Mouse (Mus musculus) intestine, postnatal 0 days (tissue): ENCODE measurements around the gene Lepr. TPM values are rescaled to one million over a fixed set of nuclear protein-coding genes. Genes with fewer than 3 reads are reported as not detected.

Experiments used
- ATAC-seq: fragments of 200-750 bp; cut with Nextera tagmentation; 2 replicates; pipeline ENCODE4 v1.8.0; 2017; ENCODE audit warnings: mild to moderate bottlenecking, moderate TSS enrichment, moderate library complexity
- H3K27ac ChIP-seq: fragments of 300-500 bp; sonication (generic); 2 replicates; pipeline ENCODE4 v1.5.1; 2014; ENCODE audit warnings: mild to moderate bottlenecking, low read depth, low read length, moderate library complexity
- H3K27me3 ChIP-seq: fragments of 300-500 bp; sonication (generic); replicated peaks from 2 replicates; pipeline ENCODE4 v1.6.1; 2014; ENCODE audit warnings: low read length, mixed read lengths; ENCODE audit not compliant: control insufficient read depth, insufficient read depth
- H3K36me3 ChIP-seq: fragments of 300-500 bp; sonication (generic); 2 replicates; pipeline ENCODE4 v1.6.1; 2014; ENCODE audit warnings: mild to moderate bottlenecking, moderate library complexity; ENCODE audit not compliant: control insufficient read depth, insufficient read depth
- H3K4me1 ChIP-seq: fragments of 300-500 bp; sonication (generic); replicated peaks from 2 replicates; pipeline ENCODE4 v1.6.1; 2014; ENCODE audit warnings: antibody characterized with exemption, low read length, mixed read lengths; ENCODE audit not compliant: control insufficient read depth, insufficient read depth
- H3K4me2 ChIP-seq: fragments of 300-500 bp; sonication (generic); replicated peaks from 2 replicates; pipeline ENCODE4 v1.6.1; 2014; ENCODE audit warnings: low read depth, mild to moderate bottlenecking, moderate library complexity
- H3K4me3 ChIP-seq: fragments of 300-500 bp; sonication (generic); 2 replicates; pipeline ENCODE4 v1.5.1; 2014; ENCODE audit warnings: low read depth, low read length
- H3K9ac ChIP-seq: fragments of 300-500 bp; sonication (generic); 2 replicates; pipeline ENCODE4 v1.6.1; 2014; ENCODE audit warnings: mild to moderate bottlenecking, low read depth, low read length
- H3K9me3 ChIP-seq: fragments of 300-500 bp; sonication (generic); 2 replicates; pipeline ENCODE4 v1.6.1; 2016; ENCODE audit warnings: mixed run types; ENCODE audit not compliant: control insufficient read depth
- CTCF ChIP-seq: sonication (generic); IDR thresholded peaks from 2 replicates; pipeline ENCODE4 v1.5.1; 2016; ENCODE audit warnings: low read depth, mild to moderate bottlenecking, control low read depth, antibody characterized with exemption, moderate library complexity
- WGBS: fragments of 180-500 bp; shearing (Covaris S2); extraction: QIAGEN DNeasy Blood & Tissue Kit; methylation state at CpG from one replicate; pipeline ENCODE4 v1.1.7; 2014; 5-methylcytosine and 5-hydroxymethylcytosine counted together
- polyA plus RNA-seq: library from polyadenylated mRNA; unstranded; fragments of >200 nt; fragmentation: Nextera tagmentation; extraction: Ambion mirVana; gene quantifications from 2 replicates; pipeline ENCODE4 v1.2.1, GENCODE M21; 2015

Lepr gene
- polyA plus RNA-seq, 1 experiment from 2014 or later = 1.9 TPM

DNA sequence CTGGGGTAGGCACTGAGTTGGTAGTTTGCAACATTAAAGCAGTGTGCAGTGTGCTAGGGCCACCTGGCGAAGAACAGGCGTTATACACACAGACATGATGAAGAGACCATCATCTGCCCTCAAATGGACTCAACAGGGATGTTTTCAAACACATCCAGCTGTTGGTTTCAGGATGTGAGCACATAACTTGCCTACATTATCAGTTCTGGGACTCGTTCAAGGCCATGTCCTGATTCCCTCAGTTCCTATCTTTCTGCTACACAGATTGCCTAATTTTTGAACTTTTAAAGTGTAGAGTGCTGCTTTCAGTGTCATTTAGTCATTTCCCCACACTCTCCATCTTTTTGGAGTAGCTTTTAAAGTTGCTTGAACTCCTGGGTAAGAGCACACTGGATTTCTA is 34.1 kb upstream of the Lepr start:
- no peak overlapping the region for H3K27ac ChIP-seq
- no peaks in the 10 kb centered on the region for H3K9me3 ChIP-seq
- no peak overlapping the region for H3K9ac ChIP-seq
- no peaks in the 10 kb centered on the region for H3K27me3 ChIP-seq
- no peak for ATAC-seq
- TF ChIP-seq CTCF = no peak
- no peak overlapping the region for H3K4me2 ChIP-seq
- H3K36me3 ChIP-seq = no peaks in the 10 kb centered on the region
- WGBS = 74% methylated on average over 3 of the region's 3 CpGs
- no peak overlapping the region for H3K4me3 ChIP-seq
- no peaks in the 10 kb centered on the region for H3K4me1 ChIP-seq

- Histone ChIP-seq H3K4me3 (no peak overlapping the region), H3K4me2 (no peak overlapping the region), H3K9ac (no peak overlapping the region), H3K4me1 (no peaks in the 10 kb centered on the region), H3K27ac (no peak overlapping the region), H3K27me3 (no peaks in the 10 kb centered on the region), H3K9me3 (no peaks in the 10 kb centered on the region), H3K36me3 (no peaks in the 10 kb centered on the region)
- ATAC-seq = no peak
- TF ChIP-seq CTCF = no peak
- 91% methylated on average over 3 of the region's 3 CpGs for WGBS
Observed at GRCm38 (mm10) chr4:101684821-101685220, 32.4 kb upstream of the Lepr start.

- no peak overlapping the region for H3K4me2 ChIP-seq
- WGBS = 77% methylated on average over 13 of the region's 13 CpGs
- no peak for ATAC-seq
Observed at GRCm38 (mm10) chr4:101686227-101686810, 30.9 kb upstream of the Lepr start.

DNA sequence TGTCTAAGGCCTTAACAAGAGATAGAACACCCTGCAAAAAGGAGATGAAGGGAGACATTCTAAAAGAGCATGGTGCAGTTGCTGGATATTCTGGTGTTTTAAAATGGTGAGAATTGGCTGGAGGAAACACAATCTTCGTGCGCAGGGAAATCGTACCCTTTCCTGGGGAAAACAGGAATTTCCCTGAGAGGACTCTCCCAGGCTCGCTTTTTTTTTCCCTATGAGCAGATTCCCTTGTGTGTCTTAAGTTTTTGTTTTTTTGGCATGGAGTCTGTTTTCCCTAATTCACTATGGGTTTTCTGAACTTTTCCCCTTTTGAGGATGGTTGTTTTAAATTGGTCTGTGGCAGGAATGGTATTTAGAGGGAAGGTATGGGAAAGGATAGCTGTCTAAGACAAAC is 28.0 kb upstream of the Lepr start:
- no peak overlapping the region for H3K9ac ChIP-seq
- no peak for TF ChIP-seq CTCF
- no peak for ATAC-seq
- H3K4me1 ChIP-seq = no peaks in the 10 kb centered on the region
- H3K36me3 ChIP-seq = no peaks in the 10 kb centered on the region
- H3K27ac ChIP-seq = no peak overlapping the region
- no peaks in the 10 kb centered on the region for H3K27me3 ChIP-seq
- H3K4me2 ChIP-seq = no peak overlapping the region
- H3K4me3 ChIP-seq = no peak overlapping the region
- H3K9me3 ChIP-seq = no peaks in the 10 kb centered on the region
- WGBS = 82% methylated on average over 4 of the region's 4 CpGs

More at GRCm38 (mm10) chr4:101686227-101686810, 30.9 kb upstream of the Lepr start:
- H3K4me1 ChIP-seq = no peaks in the 10 kb centered on the region
- no peak overlapping the region for H3K9ac ChIP-seq
- no peaks in the 10 kb centered on the region for H3K27me3 ChIP-seq
- H3K4me3 ChIP-seq = no peak overlapping the region
- no peak overlapping the region for H3K27ac ChIP-seq
- TF ChIP-seq CTCF = no peak
- H3K9me3 ChIP-seq = no peaks in the 10 kb centered on the region
- no peaks in the 10 kb centered on the region for H3K36me3 ChIP-seq

DNA sequence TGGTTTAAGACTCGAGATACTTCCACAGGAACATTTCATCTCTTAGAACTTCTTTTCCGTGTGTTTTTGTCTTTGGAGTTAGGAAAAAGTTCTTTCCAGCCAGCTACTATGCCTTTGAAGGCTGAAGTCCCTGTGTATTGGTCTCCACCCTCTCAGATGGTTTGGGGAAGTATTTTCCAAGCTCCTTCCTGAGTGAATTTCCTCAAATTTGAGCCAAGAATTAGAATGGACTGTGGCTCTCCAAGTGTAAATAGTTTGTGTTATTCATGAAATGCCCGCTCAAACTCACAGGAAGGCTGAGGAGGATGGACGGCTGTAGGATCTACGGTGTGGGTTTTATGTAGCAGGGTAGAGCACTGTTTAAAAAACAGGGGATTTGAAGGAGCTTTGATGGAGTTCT is 27.6 kb upstream of the Lepr start:
- Histone ChIP-seq H3K9me3 (no peaks in the 10 kb centered on the region), H3K4me1 (no peaks in the 10 kb centered on the region), H3K27me3 (no peaks in the 10 kb centered on the region), H3K27ac (no peak overlapping the region), H3K36me3 (no peaks in the 10 kb centered on the region), H3K9ac (no peak overlapping the region), H3K4me2 (no peak overlapping the region), H3K4me3 (no peak overlapping the region)
- no peak for ATAC-seq
- no peak for TF ChIP-seq CTCF
- 61% methylated on average over 5 of the region's 5 CpGs for WGBS

GRCm38 (mm10) chr4:101692892-101693291 is 24.3 kb upstream of the Lepr start:
- Histone ChIP-seq H3K36me3 (no peaks in the 10 kb centered on the region), H3K4me1 (no peaks in the 10 kb centered on the region), H3K27me3 (no peaks in the 10 kb centered on the region), H3K9ac (no peak overlapping the region), H3K4me3 (no peak overlapping the region), H3K9me3 (no peaks in the 10 kb centered on the region), H3K4me2 (no peak overlapping the region), H3K27ac (no peak overlapping the region)
- no peak for ATAC-seq
- 69% methylated on average over 4 of the region's 4 CpGs for WGBS
- no peak for TF ChIP-seq CTCF

GRCm38 (mm10) chr4:101694529-101694928 is 22.7 kb upstream of the Lepr start:
- no peaks in the 10 kb centered on the region for H3K27me3 ChIP-seq
- no peak for TF ChIP-seq CTCF
- no peak overlapping the region for H3K27ac ChIP-seq
- no peak overlapping the region for H3K9ac ChIP-seq
- H3K9me3 ChIP-seq = no peaks in the 10 kb centered on the region
- WGBS = 54% methylated on average over 6 of the region's 6 CpGs
- ATAC-seq = no peak
- no peaks in the 10 kb centered on the region for H3K36me3 ChIP-seq
- H3K4me2 ChIP-seq = no peak overlapping the region
- H3K4me3 ChIP-seq = no peak overlapping the region
- no peaks in the 10 kb centered on the region for H3K4me1 ChIP-seq
